Mouse (Mus musculus) erythroblast, embryonic 14.5 days (primary cell): ENCODE results near the gene Gm9573. TPM values are rescaled to one million over a fixed set of nuclear protein-coding genes. Genes with fewer than 3 reads are reported as not detected.

Experiments used
- H3K27me3 ChIP-seq: 2 replicates; pipeline ENCODE4 v1.6.1; 2012; ENCODE audit warnings: inconsistent platforms; ENCODE audit not compliant: control insufficient read depth
- H3K36me3 ChIP-seq: 2 replicates; pipeline ENCODE4 v1.6.1; 2012; ENCODE audit warnings: mild to moderate bottlenecking, inconsistent platforms; ENCODE audit not compliant: control insufficient read depth
- H3K4me1 ChIP-seq: 2 replicates; pipeline ENCODE4 v1.6.1; 2012; ENCODE audit warnings: inconsistent platforms; ENCODE audit not compliant: control insufficient read depth
- H3K4me3 ChIP-seq: replicated peaks from 2 replicates; pipeline ENCODE3; 2012; ENCODE audit warnings: moderate library complexity, mild to moderate bottlenecking, inconsistent platforms
- H3K9me3 ChIP-seq: 2 replicates; pipeline ENCODE4 v1.6.1; 2012; ENCODE audit warnings: low read length, inconsistent platforms, mixed read lengths; ENCODE audit not compliant: control insufficient read depth
- GATA1 ChIP-seq: IDR thresholded peaks from 2 replicates; pipeline ENCODE4 v1.6.1; 2012; ENCODE audit warnings: low read length, inconsistent platforms, mixed read lengths
- TAL1 ChIP-seq: IDR thresholded peaks from 3 replicates; pipeline ENCODE4 v1.6.1; 2012; ENCODE audit warnings: low read length, inconsistent platforms, mixed read lengths
- polyA plus RNA-seq: library from polyadenylated mRNA; stranded (reverse); fragments of >175 nt; gene quantifications from 2 replicates; pipeline ENCODE4 v1.2.3, GENCODE M21; 2012

Gene Gm9573
- polyA plus RNA-seq, 1 experiment, result not detected

DNA sequence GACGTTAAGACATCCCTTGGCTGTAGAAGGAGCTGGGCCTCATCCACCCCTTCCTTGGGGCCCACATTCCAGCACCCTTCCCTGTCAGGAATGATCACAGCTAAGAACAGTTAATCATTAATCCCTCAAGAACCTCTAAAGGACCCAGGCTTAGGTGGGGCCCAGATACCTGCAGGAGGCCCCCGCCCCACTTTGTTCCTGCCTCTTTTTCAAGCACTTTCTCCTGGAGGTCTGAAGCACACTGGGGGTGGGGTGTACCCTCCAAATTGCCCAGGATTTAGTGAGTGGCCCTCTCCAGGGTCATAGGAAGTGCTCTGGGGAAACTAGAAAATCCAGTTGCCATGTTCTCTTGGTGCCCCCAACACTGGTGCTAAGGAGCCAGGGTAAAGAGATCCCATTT, 23.0 kb upstream of the Gm9573 start:
- no peaks in the 10 kb centered on the region for H3K36me3 ChIP-seq
- TF ChIP-seq GATA1 (no peak), TAL1 (no peak)
- peaks cover 2% of the 10 kb centered on the region; the same call in 1 of the 2 replicates for H3K27me3 ChIP-seq
- no peaks in the 10 kb centered on the region for H3K9me3 ChIP-seq
- no peaks in the 10 kb centered on the region for H3K4me1 ChIP-seq
- no peak overlapping the region for H3K4me3 ChIP-seq

DNA sequence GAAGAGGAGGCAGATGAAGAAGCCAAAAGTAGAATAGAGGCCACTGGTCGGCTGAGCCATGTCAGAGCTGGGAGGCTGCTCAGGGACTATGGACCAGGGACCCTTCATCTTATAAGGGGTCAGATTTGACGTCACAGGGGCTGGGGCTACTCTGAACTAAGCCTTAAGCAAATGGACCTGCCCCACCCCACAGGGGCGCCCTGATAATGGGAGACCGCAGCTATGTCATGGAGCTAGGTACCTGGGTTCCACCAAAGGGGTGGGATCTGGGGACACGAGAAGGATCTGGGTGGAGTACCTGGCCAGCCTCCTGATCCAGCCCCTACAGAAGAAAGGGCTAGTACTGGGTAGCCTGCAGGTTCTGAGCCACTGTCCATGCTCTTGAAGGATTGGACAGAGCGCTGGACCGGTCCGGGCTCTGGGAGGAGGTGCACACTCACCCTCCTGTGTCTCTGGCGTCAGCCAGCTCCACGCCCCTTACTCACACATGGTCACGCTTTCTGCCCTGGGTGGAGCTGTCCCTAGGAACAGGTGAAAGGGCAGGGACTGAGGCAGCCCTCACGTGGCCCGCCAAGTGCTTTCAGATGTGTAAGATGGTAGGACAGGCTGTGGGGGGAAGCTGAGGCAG, 17.3 kb upstream of the Gm9573 start, which contains the start of gene Mucl3:
Gene Mucl3, minus strand, starts transcription at position 87 of the 628 bp plus-strand sequence.
- TF ChIP-seq GATA1, result no peak
- no peak for TF ChIP-seq TAL1
- H3K27me3 ChIP-seq, result peaks cover 11% of the 10 kb centered on the region
- no peaks in the 10 kb centered on the region for H3K36me3 ChIP-seq
- H3K4me3 ChIP-seq, result no peak within 1 kb of the TSS
- no peaks in the 10 kb centered on the region for H3K4me1 ChIP-seq
- H3K9me3 ChIP-seq, result no peaks in the 10 kb centered on the region

DNA sequence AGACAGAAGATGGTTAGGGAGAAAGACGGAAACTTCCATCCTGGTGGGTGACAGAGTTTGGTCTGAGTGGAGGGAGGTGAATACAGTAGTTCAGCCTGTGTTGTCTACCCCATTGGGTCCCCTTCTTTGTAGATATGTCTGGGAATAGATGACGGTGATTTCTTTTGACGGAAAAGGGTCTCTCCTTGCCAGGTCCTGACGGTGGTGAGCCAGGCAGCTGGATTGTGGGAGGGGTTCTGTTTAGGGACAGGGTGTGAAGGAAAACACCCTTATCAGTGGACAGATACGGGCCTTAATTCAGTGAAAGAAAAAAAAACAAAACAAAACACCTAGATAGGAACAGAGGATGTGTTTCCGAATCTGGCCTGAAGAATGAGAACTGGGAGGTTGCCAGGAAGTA, 12.9 kb upstream of the Gm9573 start:
- Histone ChIP-seq H3K4me3 (no peak overlapping the region), H3K4me1 (peaks cover 3% of the 10 kb centered on the region), H3K27me3 (peaks cover 20% of the 10 kb centered on the region), H3K36me3 (no peaks in the 10 kb centered on the region), H3K9me3 (no peaks in the 10 kb centered on the region)
- TF ChIP-seq TAL1 (no peak), GATA1 (no peak)

DNA sequence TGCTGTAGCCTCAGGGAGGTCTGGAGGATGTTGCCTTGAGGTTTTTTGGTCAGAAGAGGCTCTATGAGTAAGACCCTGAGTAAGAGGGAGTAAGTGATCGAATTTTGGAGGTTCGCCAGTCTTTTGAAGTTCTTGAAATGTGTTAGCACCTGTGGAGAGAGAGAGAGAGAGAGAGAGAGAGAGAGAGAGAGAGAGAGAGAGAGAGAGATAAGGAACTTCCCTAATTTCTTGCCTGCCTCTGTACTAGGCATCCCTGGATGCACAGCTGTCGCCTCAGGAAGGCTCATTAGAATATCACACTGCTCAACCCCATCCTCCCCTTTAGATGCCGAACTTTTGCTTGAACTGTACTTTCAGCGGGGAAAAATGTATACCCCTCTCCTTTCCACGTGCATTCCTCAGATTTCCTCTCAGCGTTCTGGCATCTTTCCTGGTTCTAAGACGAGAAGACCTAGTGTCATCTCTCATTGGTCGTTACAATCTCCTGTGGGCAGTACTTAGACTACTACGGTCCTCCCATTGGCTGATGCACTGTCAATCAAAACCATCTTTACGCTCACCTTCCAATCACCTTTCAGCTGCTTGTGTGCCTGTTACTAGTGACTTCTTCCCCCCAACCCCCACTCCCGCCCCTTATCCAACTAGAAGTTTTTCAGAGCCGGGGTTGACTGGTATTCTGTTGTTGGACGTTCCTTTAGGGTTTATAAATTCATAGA, 12.2 kb upstream of the Gm9573 start:
- no peaks in the 10 kb centered on the region for H3K9me3 ChIP-seq
- H3K27me3 ChIP-seq, result peaks cover 15% of the 10 kb centered on the region
- H3K36me3 ChIP-seq, result no peaks in the 10 kb centered on the region
- peaks cover 3% of the 10 kb centered on the region for H3K4me1 ChIP-seq
- TF ChIP-seq GATA1 (no peak), TAL1 (no peak)
- no peak overlapping the region for H3K4me3 ChIP-seq

DNA sequence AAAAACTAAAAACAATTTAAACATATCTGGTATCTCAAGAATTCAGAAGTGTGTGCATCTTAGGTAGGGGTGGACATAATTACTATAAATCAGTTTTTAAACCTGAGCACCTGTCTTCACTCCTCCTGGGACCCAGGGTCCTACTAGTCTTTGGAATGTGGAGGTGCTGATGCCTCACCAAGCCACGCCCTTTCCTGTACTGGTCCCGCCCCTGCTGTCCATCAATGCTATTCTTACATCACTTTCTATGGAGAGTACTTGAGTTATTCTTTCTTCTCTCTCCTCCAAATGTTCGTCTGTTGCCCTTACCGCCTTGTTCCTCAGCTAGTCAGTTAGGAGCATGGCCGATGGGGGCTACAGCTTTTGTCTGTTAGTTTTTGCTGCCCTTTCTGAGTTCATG, 9.9 kb upstream of the Gm9573 start:
- Histone ChIP-seq H3K4me3 (no peak overlapping the region), H3K4me1 (peaks cover 3% of the 10 kb centered on the region), H3K36me3 (no peaks in the 10 kb centered on the region), H3K27me3 (peaks cover 11% of the 10 kb centered on the region), H3K9me3 (no peaks in the 10 kb centered on the region)
- TF ChIP-seq GATA1 (no peak), TAL1 (no peak)

DNA sequence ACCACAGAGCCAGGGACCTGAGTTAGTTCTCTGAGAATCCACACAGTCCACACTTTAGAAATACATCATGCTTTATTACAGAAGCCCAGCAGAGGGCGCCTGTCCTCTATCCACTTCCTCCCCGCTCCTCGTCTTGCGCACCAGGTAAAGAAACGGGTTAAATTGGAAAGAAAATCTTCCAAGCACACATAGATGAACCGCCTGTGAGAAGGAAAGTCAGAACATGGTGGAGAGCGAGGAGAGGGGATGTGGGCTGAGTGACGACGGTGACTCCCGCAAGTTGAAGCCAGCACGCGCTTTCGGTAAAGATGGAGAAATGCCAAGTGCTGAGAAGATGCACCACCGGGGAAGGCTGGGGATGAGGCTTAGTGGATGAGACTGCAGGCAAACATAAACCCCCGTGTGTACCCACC, 9.3 kb upstream of the Gm9573 start:
- Histone ChIP-seq H3K27me3 (peaks cover 11% of the 10 kb centered on the region), H3K36me3 (no peaks in the 10 kb centered on the region), H3K9me3 (no peaks in the 10 kb centered on the region), H3K4me1 (peaks cover 3% of the 10 kb centered on the region), H3K4me3 (no peak overlapping the region)
- TF ChIP-seq TAL1 (no peak), GATA1 (no peak)

DNA sequence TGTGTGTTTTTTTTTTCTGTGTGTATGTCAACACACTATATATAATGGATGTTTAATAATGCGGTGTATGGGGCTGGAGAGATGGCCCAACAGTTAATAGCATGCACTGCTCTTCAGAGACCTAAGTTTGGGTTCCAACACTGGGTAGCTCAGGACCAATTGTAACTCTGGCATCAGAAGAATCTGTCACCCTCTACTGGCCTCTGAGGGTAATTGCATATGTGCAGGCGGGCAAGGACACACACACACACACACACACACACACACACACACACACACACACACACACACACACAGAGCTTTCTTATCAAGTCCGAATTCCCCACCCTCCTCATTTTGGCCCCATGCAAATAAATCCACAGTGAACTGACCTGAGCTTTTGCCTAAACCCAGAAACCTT, 8.8 kb upstream of the Gm9573 start:
- H3K4me3 ChIP-seq, result no peak overlapping the region
- peaks cover 11% of the 10 kb centered on the region for H3K27me3 ChIP-seq
- peaks cover 3% of the 10 kb centered on the region for H3K4me1 ChIP-seq
- no peaks in the 10 kb centered on the region for H3K36me3 ChIP-seq
- H3K9me3 ChIP-seq, result no peaks in the 10 kb centered on the region
- TF ChIP-seq TAL1 (no peak), GATA1 (no peak)

DNA sequence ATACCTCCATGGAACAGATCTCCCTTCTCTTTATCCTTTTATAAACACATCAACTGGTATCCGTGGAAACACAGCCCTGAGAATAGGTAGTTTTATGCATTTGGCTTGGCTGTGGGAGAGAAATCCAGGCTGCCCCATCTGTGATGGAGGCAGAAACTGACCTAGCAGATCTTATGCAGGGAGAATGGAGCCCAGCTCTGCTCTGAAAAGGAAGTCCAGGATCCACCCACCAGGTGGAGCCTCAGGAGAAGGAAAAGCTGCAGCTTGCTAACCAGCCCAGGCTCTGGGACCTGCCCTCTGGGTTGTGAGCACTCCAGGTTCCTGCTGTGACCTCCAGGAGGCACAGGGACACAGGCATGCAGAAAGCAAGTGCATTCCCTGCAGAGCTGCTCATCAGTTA, 7.6 kb upstream of the Gm9573 start:
- H3K4me1 ChIP-seq, result peaks cover 3% of the 10 kb centered on the region
- H3K36me3 ChIP-seq, result no peaks in the 10 kb centered on the region
- H3K9me3 ChIP-seq, result no peaks in the 10 kb centered on the region
- TF ChIP-seq GATA1 (no peak), TAL1 (no peak)
- H3K4me3 ChIP-seq, result no peak overlapping the region
- H3K27me3 ChIP-seq, result peaks cover 11% of the 10 kb centered on the region

DNA sequence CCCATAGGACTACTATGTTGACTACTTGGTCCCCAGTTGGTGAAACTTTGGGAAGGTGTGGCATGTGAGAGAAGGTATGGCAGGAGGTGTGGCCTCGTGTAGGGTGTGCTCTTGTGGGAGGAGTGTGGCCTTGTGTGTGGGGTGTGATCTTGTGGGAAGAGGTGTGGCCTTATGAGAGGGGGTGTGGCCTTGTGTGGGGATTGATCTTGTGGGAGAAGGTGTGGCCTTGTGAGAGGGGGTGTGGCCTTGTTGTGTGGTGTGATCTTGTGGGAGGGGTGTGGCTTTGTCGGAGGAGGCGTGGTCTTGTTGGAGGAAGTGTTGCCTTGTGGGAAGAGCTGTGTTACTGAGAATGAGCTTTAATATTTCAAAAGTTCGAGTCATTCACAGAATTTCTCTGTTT, 9.3 kb downstream of the Gm9573 start:
- Histone ChIP-seq H3K36me3 (no peaks in the 10 kb centered on the region), H3K9me3 (peaks cover 22% of the 10 kb centered on the region), H3K4me3 (no peak overlapping the region), H3K4me1 (no peaks in the 10 kb centered on the region), H3K27me3 (no peaks in the 10 kb centered on the region; the same call in 1 of the 2 replicates)
- TF ChIP-seq GATA1, result no peak
- no peak for TF ChIP-seq TAL1
